Mouse (Mus musculus) erythroblast, embryonic 14.5 days (primary cell): ENCODE measurements around the gene Sphk2.

Experiments
- GATA1 ChIP-seq: IDR thresholded peaks from 2 replicates; pipeline ENCODE4 v1.6.1; 2012; ENCODE audit warnings: low read length, inconsistent platforms, mixed read lengths
- TAL1 ChIP-seq: IDR thresholded peaks from 3 replicates; pipeline ENCODE4 v1.6.1; 2012; ENCODE audit warnings: low read length, inconsistent platforms, mixed read lengths

DNA sequence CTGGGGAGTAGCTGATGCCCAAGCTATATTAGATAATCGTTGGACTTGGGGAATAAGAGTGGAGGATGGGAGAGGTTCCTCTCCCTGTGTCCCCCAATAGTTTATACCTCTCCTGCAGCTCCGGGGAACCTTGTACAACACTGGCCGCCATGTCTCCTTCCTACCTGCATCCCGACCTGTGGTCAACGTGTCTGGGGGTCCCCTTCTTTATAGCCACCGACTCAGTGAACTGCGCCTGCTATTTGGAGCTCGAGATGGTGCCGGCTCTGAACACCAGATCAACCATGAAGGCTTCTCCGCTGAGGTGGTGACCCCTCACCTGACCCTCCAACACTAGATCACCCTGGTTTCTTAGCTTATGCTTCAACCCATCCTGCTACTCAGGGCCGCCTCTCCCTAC is 15.5 kb downstream of the Sphk2 start:
- TF ChIP-seq GATA1 (no peak), TAL1 (no peak)
